Mouse (Mus musculus) ovary, postnatal 36 days (tissue): Measurements from ENCODE around the gene Gpx1.

ENCODE experiments used
- DNase-seq: peaks from one replicate; pipeline ENCODE4 v3.0.0; 2022; ENCODE audit warnings: low spot score, mixed read lengths

The Gpx1 gene

GRCm38 (mm10) chr9:108340258-108341138 lies 1.8 kb downstream of the Gpx1 start:
- DNase-seq = no peak

- no peak for DNase-seq
Measured at GRCm38 (mm10) chr9:108341139-108341475, 2.4 kb downstream of the Gpx1 start.

- no peak for DNase-seq
Measured at GRCm38 (mm10) chr9:108341801-108342200, 3.1 kb downstream of the Gpx1 start.

DNA sequence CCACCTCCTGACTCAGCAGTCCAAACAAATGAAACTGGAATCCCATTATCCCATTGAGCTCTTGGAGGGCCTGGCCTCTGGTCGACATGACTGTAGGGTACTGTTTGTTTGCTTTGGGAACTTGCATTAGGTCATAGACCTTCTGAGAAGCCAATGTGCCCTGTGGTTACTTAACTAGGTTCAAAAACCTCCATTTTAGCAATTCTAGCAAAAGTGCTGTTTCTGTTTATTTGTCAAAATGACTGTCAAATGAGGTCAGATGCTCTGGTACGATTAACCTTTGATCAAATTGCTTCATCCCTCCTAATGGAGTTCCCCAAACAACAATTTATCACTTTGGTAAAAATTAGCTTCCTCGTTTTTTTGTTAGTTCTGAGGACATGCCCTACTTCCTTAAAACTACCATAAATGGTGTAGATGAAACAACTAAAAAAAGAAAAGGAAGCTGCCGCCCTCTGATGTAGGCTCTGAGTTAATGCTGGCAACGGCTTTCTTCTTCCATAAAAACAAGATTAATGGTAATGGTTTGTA lies 3.7 kb downstream of the Gpx1 start:
- DNase-seq = no peak

- no peak for DNase-seq
Measured at GRCm38 (mm10) chr9:108343331-108343730, 4.6 kb downstream of the Gpx1 start.

GRCm38 (mm10) chr9:108343835-108344234 lies 5.1 kb downstream of the Gpx1 start:
- no peak for DNase-seq

- DNase-seq = no peak
Measured at GRCm38 (mm10) chr9:108344471-108344870, 5.8 kb downstream of the Gpx1 start.

DNA sequence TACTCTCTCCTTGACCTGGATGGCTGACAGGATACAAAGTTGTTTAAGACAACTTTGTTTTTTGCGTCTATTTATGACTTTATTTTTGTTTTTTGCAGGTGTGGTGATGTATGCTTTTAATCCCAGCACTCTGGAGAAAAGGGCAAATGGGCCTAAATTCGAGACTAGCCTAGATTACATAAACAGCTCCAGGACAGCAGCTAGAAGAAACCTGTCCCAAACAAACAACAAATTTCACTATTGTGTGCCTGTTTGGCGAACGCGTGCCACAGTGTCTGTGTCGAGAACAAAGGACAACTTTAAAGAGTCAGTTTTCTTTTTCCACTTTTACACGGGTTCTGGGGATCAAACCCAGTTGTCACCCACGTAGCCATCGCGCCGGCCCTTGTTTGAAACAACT lies 8.3 kb downstream of the Gpx1 start:
- no peak for DNase-seq

DNA sequence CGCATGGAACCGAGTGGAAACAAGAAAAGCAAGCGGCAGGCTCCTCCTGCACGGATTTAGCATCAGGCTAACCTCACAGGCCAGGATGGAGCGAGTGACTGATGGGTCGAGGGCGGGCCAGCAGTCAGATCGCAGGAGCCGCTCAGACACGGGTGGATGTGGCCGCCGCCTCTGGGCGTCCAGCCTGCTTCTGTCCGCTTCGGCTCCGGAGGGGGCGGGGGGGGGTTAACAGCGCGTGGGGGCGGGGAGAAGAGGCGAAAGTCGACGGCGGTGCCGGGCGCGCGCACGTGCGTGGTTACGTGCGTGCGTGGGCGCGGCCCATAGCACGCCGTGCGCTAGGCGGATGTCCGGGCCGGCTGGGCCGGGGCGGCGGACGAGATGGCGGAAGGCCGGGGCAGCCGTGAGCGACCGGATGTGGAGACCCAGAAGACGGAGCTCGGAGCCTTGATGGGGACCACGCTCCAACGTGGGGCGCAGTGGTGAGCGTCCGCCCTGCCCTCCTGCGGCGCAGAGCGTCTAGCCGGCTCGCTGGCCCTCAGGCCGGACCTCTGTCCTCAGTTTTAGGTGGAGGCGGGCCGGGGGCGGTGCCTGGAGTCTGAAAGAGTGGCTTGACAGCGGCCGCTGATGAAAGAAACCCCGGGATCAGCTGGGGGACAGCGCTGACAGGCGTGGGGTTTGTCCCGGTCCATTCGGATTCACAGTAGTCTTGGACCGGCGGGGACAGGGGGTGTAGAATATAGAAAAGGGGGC lies 9.0 kb downstream of the Gpx1 start, which contains the start of gene Usp4:
Usp4 (plus strand) TSS at position 314 of the 750 bp plus-strand sequence.
- peak; percentile 88 for DNase-seq

DNA sequence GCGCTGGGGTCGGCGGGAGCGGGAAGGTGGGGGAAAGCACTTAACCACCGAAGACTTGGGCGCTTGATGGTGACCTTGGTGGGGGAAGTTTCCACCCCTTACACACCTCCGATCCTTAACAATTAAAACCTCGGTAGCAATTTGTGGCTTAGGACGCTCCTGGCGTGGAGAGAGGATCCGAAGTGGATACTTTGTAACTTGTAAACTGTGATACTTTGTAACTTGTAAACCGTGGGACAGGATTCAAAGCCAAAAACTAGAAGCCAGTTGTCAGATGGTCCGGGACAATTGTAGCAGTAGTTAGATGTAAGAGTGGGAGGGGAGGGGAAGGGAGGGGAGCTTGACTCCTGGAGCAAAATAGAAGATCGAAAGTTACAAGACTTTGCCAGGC lies 9.6 kb downstream of the Gpx1 start:
- no peak for DNase-seq

DNA sequence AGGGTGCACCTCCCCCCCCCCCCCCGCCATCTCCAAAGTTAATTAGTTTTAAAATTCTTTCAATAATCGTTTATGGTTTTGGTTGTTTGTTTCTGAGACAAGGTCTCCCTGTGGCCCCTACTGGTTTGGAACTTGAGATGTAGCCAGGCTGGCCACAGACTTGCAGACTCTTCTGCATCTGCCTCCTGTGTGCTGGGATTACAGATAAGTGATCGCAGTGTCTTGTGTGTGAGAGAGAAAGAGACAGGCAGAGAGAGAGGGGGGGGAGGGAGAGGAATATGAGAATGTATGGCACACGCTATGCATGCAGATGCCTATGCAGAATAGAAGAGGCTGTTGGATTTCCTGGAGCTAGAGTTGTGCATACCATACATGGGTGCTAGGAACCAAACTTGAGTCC lies 11.0 kb downstream of the Gpx1 start:
- no peak for DNase-seq

DNA sequence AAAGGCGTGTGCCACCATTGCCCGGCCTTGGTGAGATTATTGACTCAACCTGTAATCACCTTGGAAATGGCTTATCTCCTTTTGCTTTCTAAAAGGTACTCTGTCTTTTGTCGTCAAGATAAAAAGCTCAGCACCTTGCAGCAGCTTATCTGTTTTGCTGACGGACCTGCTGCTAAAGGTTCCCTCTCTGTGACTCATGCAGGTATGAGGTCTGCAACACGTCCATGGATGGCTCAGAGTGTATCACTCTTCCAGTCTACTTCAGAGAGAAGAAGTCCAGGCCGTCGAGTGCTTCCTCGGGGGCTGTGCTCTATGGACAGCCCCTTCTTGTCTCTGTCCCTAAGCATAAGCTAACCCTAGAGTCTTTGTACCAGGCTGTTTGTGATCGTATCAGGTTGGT lies 39.5 kb downstream of the Gpx1 start:
- DNase-seq = no peak

- no peak for DNase-seq
Measured at GRCm38 (mm10) chr9:108378736-108379135, 40.0 kb downstream of the Gpx1 start.

GRCm38 (mm10) chr9:108379294-108379693 lies 40.6 kb downstream of the Gpx1 start:
- no peak for DNase-seq

- no peak for DNase-seq
Measured at GRCm38 (mm10) chr9:108381382-108381781, 42.7 kb downstream of the Gpx1 start.

GRCm38 (mm10) chr9:108385006-108385405 lies 46.3 kb downstream of the Gpx1 start:
- DNase-seq = no peak

DNA sequence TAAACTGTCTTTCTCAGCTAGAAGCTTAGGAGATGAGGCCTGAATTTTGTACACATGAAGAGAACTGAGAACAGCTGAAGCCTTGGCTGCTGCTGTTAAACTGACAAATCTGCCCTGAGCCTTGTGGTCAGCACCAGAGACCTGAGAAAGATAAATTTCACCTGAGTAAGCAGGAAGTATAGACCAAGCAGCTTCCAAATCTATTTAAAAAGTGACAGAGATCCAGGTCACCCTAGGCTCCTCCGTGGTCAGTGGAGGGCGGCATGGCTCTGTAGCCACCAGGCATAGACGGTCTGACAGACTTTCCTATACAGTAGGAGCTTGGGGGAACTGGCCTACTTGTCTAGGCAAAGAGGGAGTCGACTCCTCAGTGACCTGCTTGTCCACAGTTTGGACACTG lies 48.1 kb downstream of the Gpx1 start:
- no peak for DNase-seq

- no peak for DNase-seq
Measured at GRCm38 (mm10) chr9:108388601-108389000, 49.9 kb downstream of the Gpx1 start.

DNA sequence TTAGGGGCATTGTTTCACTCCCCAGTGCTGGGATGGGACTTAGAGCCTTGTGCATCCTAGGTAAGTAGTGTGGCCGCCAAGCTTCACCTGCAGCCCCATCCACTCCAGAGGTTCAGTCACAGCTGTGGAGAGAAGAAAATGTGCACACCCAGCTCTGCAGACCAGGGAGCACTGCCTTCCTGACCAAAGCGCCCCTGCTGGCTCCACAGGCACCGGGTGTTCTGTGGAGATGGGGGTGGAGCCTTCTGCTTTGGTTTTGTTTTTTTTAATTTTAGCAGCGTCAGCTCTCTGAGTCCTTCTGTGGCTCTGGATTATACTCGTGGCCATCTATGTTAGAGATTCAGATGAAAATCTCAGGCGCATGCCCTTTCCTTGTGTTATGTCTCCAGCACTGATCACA lies 50.5 kb downstream of the Gpx1 start:
- DNase-seq = no peak
